Mouse (Mus musculus) limb, embryonic 10.5 days (tissue): ENCODE data around the gene Chtop. TPM values are rescaled to one million over a fixed set of nuclear protein-coding genes. Genes with fewer than 3 reads are reported as not detected.

Experiments used
- DNase-seq: peaks from one replicate; pipeline ENCODE4 v3.0.0-alpha.2; 2017; ENCODE audit warnings: low spot score
- H3K27ac ChIP-seq: fragments of 300-500 bp; sonication (generic); 2 replicates; pipeline ENCODE4 v1.5.1; 2016; ENCODE audit warnings: mild to moderate bottlenecking
- H3K27me3 ChIP-seq: fragments of 300-500 bp; sonication (generic); 2 replicates; pipeline ENCODE4 v1.6.1; 2016; ENCODE audit warnings: low read depth, mild to moderate bottlenecking; ENCODE audit not compliant: poor library complexity, severe bottlenecking
- H3K36me3 ChIP-seq: fragments of 300-500 bp; sonication (generic); 2 replicates; pipeline ENCODE4 v1.6.1; 2016; ENCODE audit warnings: mild to moderate bottlenecking, moderate library complexity
- H3K4me1 ChIP-seq: fragments of 300-500 bp; sonication (generic); 2 replicates; pipeline ENCODE4 v1.6.1; 2016
- H3K4me3 ChIP-seq: fragments of 300-500 bp; sonication (generic); 2 replicates; pipeline ENCODE4 v1.5.1; 2016; ENCODE audit warnings: mild to moderate bottlenecking, moderate library complexity
- H3K9me3 ChIP-seq: fragments of 300-500 bp; sonication (generic); replicated peaks from 2 replicates; pipeline ENCODE4 v1.6.1; 2016; ENCODE audit warnings: mild to moderate bottlenecking
- whole genome bisulfite sequencing: fragments of 180-500 bp; shearing (Covaris S2); methylation state at CpG from one replicate; pipeline ENCODE4 v1.1.7; 2016; 5-methylcytosine and 5-hydroxymethylcytosine counted together
- polyA plus RNA-seq: library from polyadenylated mRNA; unstranded; fragments of >200 nt; fragmentation: Nextera tagmentation; extraction: Ambion mirVana; gene quantifications from 2 replicates; pipeline ENCODE4 v1.2.1, GENCODE M21; 2016

Chtop gene
- polyA plus RNA-seq, 1 experiment from 2014 or later, result 194 TPM

GRCm38 (mm10) chr3:90505216-90505615 lies 4.1 kb downstream of the Chtop start:
- 95% methylated on average over 5 of the region's 5 CpGs for WGBS
- Histone ChIP-seq H3K27ac (no peak overlapping the region), H3K4me1 (peaks cover 13% of the 10 kb centered on the region), H3K4me3 (no peak overlapping the region), H3K27me3 (no peaks in the 10 kb centered on the region), H3K36me3 (peaks cover 76% of the 10 kb centered on the region), H3K9me3 (no peaks in the 10 kb centered on the region)
- no peak for DNase-seq

- Histone ChIP-seq H3K4me1 (peaks cover 10% of the 10 kb centered on the region), H3K27ac (no peak overlapping the region), H3K9me3 (no peaks in the 10 kb centered on the region), H3K4me3 (no peak overlapping the region), H3K36me3 (peaks cover 94% of the 10 kb centered on the region), H3K27me3 (no peaks in the 10 kb centered on the region)
- 91% methylated on average over 4 of the region's 4 CpGs for WGBS
- DNase-seq, result no peak
These were observed 5.9 kb downstream of the Chtop start for GRCm38 (mm10) chr3:90503444-90503843.

DNA sequence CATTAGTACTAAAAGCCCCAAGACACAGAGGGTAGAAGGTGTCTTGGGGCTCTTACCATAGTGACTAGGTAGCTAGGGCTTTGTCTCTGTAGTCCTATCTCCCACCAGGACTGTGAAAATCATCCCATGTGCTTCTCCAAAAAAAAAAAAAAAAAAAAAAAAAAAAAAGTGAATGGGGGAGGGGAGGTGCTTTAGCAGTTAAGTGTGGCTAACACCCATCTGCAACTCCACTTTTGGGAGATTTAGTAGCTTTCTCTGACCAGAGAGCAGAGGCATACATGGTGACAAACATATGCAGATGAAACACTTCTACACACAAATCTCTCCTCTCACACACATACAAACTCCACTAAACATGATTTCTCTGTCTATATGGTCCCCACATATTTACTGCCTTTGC lies 11.7 kb downstream of the Chtop start:
- no peak for DNase-seq
- Histone ChIP-seq H3K4me3 (no peak overlapping the region), H3K9me3 (no peaks in the 10 kb centered on the region), H3K4me1 (no peaks in the 10 kb centered on the region), H3K27me3 (no peaks in the 10 kb centered on the region), H3K27ac (no peak overlapping the region), H3K36me3 (peaks cover 79% of the 10 kb centered on the region)

DNA sequence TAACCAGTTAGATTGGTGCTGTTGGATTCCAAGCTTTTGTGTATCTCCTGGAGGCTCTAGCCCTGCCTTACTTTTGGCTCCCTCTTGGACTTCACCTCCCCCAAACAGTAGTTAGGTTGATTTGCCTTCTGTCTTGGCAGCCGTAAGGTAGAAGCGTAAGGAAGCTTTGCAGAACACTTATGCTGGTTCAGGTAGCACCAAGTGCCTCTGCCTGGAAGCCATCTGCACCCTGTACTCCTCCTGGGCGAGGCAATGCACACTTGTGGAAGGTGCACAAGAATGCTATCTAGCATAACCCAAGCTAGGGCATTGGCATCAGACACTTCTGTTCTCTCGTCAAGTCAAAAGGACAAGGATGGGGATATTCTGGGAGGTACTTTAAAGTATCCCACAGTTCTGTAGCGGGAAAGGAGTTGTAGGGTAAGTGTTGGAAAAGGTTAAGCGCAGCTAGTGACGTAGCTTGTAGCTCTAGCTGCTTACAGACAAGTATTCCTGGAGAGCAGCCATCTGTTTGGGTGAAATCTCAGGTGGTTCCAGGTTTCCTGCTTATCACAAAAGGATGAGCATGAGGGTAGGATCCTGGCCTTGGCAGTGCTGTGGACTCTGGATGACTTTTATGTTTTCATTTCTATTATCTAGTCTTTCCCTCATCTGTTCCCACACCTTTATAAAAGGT lies 13.3 kb downstream of the Chtop start:
- no peaks in the 10 kb centered on the region for H3K4me1 ChIP-seq
- no peak overlapping the region for H3K4me3 ChIP-seq
- no peak overlapping the region for H3K27ac ChIP-seq
- DNase-seq, result no peak
- peaks cover 63% of the 10 kb centered on the region for H3K36me3 ChIP-seq
- WGBS, result 92% methylated on average over 7 of the region's 7 CpGs
- no peaks in the 10 kb centered on the region for H3K9me3 ChIP-seq
- no peaks in the 10 kb centered on the region for H3K27me3 ChIP-seq

- Histone ChIP-seq H3K27me3 (no peaks in the 10 kb centered on the region), H3K36me3 (peaks cover 48% of the 10 kb centered on the region), H3K9me3 (no peaks in the 10 kb centered on the region), H3K4me1 (peaks cover 9% of the 10 kb centered on the region), H3K27ac (no peak overlapping the region), H3K4me3 (no peak overlapping the region)
- 77% methylated on average over 4 of the region's 4 CpGs for WGBS
- DNase-seq, result no peak
These were observed 15.3 kb downstream of the Chtop start for GRCm38 (mm10) chr3:90493831-90494540.

- H3K27me3 ChIP-seq, result no peaks in the 10 kb centered on the region
- peak overlapping the region; percentile 73; the same call in 1 of the 2 replicates for H3K4me3 ChIP-seq
- 36% methylated on average over 2 of the region's 2 CpGs for WGBS
- peaks cover 48% of the 10 kb centered on the region for H3K36me3 ChIP-seq
- H3K4me1 ChIP-seq, result peaks cover 9% of the 10 kb centered on the region
- H3K27ac ChIP-seq, result no peak overlapping the region
- no peaks in the 10 kb centered on the region for H3K9me3 ChIP-seq
- no peak for DNase-seq
These were observed 17.9 kb downstream of the Chtop start for GRCm38 (mm10) chr3:90491350-90491749.

- Histone ChIP-seq H3K27me3 (no peaks in the 10 kb centered on the region), H3K4me1 (peaks cover 9% of the 10 kb centered on the region), H3K27ac (peak within 1 kb of the TSS; percentile 90), H3K9me3 (no peaks in the 10 kb centered on the region), H3K4me3 (peak within 1 kb of the TSS; percentile 73), H3K36me3 (peaks cover 48% of the 10 kb centered on the region)
- under 1% methylated on average over 37 of the region's 37 CpGs for WGBS
- DNase-seq, result peak; percentile 96
These were observed 18.5 kb downstream of the Chtop start, which contains the start of gene Snapin for GRCm38 (mm10) chr3:90490696-90491256. Gene Snapin, minus strand, starts transcription at chr3:90491033.

DNA sequence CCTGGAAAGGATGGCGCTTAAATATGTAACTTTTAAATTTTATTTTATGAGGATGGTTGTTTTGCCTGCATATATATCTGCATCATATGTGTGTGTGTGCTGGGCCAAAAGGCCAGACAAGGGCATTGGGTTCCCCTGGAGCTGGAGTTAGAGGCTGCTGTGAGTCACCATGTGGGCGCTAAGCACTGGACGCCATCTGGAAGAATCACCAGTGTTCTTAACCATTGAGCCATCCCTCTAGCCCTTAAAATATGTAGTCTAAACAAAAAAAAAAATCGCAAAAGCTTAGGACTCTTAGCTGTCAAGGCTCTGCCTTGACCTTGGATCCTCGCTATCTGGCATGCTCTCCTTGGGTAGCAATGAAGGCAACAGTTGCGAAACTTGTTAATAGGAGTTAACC lies 20.7 kb downstream of the Chtop start:
- H3K27ac ChIP-seq, result no peak overlapping the region
- H3K9me3 ChIP-seq, result no peaks in the 10 kb centered on the region
- WGBS, result 90% methylated on average over 6 of the region's 6 CpGs
- H3K4me3 ChIP-seq, result no peak overlapping the region
- peaks cover 9% of the 10 kb centered on the region for H3K4me1 ChIP-seq
- no peak for DNase-seq
- no peaks in the 10 kb centered on the region for H3K27me3 ChIP-seq
- peaks cover 59% of the 10 kb centered on the region for H3K36me3 ChIP-seq

DNA sequence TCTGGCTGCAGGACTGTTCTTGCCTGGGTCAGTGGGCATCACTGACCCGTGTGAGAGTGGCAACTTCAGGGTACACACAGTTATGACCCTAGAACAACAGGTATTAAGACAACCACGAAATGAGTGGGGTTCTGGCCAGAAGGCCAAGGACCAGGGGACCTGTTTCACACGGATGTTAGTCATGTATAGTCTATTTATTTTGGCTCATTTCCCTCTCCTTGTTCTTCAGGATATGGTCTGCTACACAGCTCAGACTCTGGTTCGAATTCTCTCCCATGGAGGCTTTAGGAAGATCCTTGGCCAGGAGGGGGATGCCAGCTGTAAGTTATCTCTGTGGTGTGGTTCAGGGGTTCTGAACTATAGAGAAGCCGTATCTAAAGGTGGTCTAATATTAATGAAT lies 22.3 kb downstream of the Chtop start:
- no peak for DNase-seq
- H3K36me3 ChIP-seq, result peaks cover 75% of the 10 kb centered on the region
- no peaks in the 10 kb centered on the region for H3K27me3 ChIP-seq
- no peaks in the 10 kb centered on the region for H3K9me3 ChIP-seq
- H3K4me3 ChIP-seq, result no peak overlapping the region
- peaks cover 9% of the 10 kb centered on the region for H3K4me1 ChIP-seq
- H3K27ac ChIP-seq, result no peak overlapping the region
- 89% methylated on average over 5 of the region's 5 CpGs for WGBS

GRCm38 (mm10) chr3:90475831-90476611 lies 33.3 kb downstream of the Chtop start, which contains the start of gene Ilf2:
Gene Ilf2, plus strand, starts transcription at chr3:90476126.
- H3K9me3 ChIP-seq, result no peaks in the 10 kb centered on the region
- peak within 1 kb of the TSS; percentile 77 for H3K4me3 ChIP-seq
- H3K27ac ChIP-seq, result peak within 1 kb of the TSS; percentile 98
- peaks cover 7% of the 10 kb centered on the region for H3K4me1 ChIP-seq
- peaks cover 39% of the 10 kb centered on the region for H3K36me3 ChIP-seq
- no peaks in the 10 kb centered on the region for H3K27me3 ChIP-seq
- peak; percentile 96 for DNase-seq
- under 1% methylated on average over 45 of the region's 45 CpGs for WGBS

DNA sequence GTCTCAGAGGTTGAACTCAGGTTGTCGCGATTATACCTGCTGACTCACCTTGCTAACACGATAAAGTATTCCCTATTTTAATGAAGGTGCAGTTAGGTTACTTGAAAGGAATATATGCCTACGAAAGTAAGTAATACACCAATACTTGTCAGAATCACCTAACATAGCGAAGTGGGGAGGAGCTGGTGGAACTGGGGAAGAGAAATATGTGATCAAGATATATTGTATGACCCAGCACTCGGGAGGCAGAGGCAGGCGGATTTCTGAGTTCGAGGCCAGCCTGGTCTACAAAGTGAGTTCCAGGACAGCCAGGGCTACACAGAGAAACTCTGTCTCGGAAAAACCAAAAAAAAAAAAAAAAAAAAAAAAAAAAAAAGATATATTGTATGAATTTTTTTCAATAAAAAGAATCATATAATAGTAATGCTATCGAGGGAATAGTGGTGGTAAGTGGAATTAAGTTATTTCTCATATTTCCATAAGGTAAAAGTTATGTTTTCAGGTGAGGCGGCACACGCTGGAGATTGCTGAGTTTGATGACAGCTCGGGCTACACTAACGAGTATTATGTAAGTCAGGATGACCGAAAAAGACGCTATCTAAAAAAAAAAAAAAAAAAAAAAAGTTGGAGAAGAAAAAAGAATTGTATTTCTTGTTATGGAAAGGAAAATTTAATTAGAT lies 34.0 kb downstream of the Chtop start:
- no peaks in the 10 kb centered on the region for H3K27me3 ChIP-seq
- H3K9me3 ChIP-seq, result no peaks in the 10 kb centered on the region
- H3K4me1 ChIP-seq, result peaks cover 7% of the 10 kb centered on the region
- H3K27ac ChIP-seq, result no peak overlapping the region
- no peak for DNase-seq
- H3K4me3 ChIP-seq, result peak overlapping the region; percentile 34
- peaks cover 31% of the 10 kb centered on the region for H3K36me3 ChIP-seq
- WGBS, result 44% methylated on average over 16 of the region's 16 CpGs

DNA sequence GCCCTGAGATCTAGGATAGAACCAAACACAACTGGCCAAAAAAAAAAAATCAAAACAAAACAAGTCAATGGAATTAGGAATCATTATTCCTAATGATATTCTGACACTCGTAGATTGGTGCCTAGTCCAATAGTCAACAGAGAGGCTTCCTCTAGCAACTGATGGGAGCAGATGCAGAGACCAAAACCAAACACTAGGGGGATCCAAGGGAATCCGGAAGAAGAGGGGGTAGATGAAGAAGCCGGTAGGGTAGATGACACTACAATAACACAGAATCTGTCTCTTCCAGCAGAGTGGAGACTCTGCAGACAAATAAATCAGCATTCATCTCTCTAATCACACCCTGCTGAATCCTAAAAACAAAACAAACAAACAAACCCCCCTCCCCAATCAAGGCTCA lies 37.1 kb downstream of the Chtop start:
- no peak for DNase-seq
- Histone ChIP-seq H3K36me3 (peaks cover under 1% of the 10 kb centered on the region), H3K27ac (no peak overlapping the region), H3K4me1 (peaks cover 5% of the 10 kb centered on the region), H3K9me3 (no peaks in the 10 kb centered on the region), H3K27me3 (0 out of 2 replicates have a peak, but pooled peaks cover 4% of the 10 kb centered on the region), H3K4me3 (no peak overlapping the region)
- 38% methylated on average over 3 of the region's 3 CpGs for WGBS
